Comparison of ENCODE assay signal across 8 mouse cellular contexts in the genomic region with DNA sequence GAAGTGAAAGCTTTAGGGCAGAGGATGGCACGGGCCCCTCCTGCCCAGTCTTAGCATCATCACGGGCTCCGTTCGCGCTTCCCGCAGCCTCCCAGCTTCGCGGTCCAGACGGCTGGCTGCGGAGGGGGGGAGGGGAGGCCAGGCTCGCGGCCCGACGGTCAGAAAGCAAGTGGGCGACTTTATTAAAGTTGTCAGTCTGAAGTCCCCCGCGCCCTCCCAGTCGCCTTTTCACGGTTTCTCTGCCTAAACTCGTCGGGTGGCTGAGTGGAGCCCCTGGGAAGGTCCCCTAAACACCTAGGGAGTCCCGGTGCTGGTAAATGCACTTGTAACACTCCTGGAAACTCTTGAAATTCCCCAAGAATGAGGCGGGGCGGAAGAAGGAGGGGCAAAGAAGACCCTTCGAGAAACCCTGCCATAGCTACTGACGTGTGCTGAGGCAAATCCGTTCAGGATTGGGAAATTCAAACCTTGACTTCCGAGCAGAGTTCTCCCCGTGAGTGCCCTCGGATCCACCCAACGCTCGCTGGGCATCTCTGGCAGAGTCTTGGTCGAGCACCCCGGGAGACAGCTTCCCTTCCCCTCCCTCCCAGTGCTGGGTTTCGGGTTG. TPM values are rescaled to one million over a fixed set of nuclear protein-coding genes. Genes with fewer than 3 reads are reported as not detected.
A peak's percentile ranks its signal among the peaks of the same experiment; 100 is the strongest.
DNase-seq lines count a peak whose midpoint lies in the region; ATAC-seq and TF ChIP-seq lines count a peak whose summit lies in the region.

No protein-coding gene starts in this region.

- TF ChIP-seq POLR2A in ES-Bruce4 (IDR thresholded peaks at IDR 0.05; ENCODE audit: insufficient read depth, low read length): no peak
- peak; percentile 24; the same call in 1 of the 2 replicates for TF ChIP-seq POLR2A in olfactory bulb, adult 2 months (IDR thresholded peaks at IDR 0.05; ENCODE audit: insufficient read depth, low read depth, low read length)

- peak overlapping the region; percentile 67 for H3K4me2 ChIP-seq in heart, embryonic 12.5 days
- peak overlapping the region; percentile 63 for H3K4me2 ChIP-seq in kidney, embryonic 14.5 days (replicated peaks; ENCODE audit: low read depth, low read length)
- H3K4me2 ChIP-seq in lung, embryonic 15.5 days: peak overlapping the region; percentile 72

- TF ChIP-seq EP300 in ES-Bruce4 (IDR thresholded peaks at IDR 0.05; ENCODE audit: insufficient read depth, low read depth, low read length): no peak

- H3K27me3 ChIP-seq in ES-Bruce4 (ENCODE audit: control insufficient read depth, insufficient read depth, low read length, poor library complexity, severe bottlenecking): no peaks in the 10 kb centered on the region
- no peaks in the 10 kb centered on the region for H3K27me3 ChIP-seq in embryonic facial prominence, embryonic 10.5 days (replicated peaks; ENCODE audit: low read depth, poor library complexity, severe bottlenecking)
- H3K27me3 ChIP-seq in heart, embryonic 12.5 days (replicated peaks): no peaks in the 10 kb centered on the region
- no peaks in the 10 kb centered on the region for H3K27me3 ChIP-seq in kidney, embryonic 14.5 days (ENCODE audit: control insufficient read depth, insufficient read depth, low read length)
- H3K27me3 ChIP-seq in lung, embryonic 15.5 days: no peaks in the 10 kb centered on the region

- H3K36me3 ChIP-seq in ES-Bruce4 (ENCODE audit: control insufficient read depth, insufficient read depth, low read length, poor library complexity, severe bottlenecking): peaks cover 15% of the 10 kb centered on the region
- peaks cover 25% of the 10 kb centered on the region for H3K36me3 ChIP-seq in embryonic facial prominence, embryonic 10.5 days (replicated peaks)
- H3K36me3 ChIP-seq in heart, embryonic 12.5 days: peaks cover 11% of the 10 kb centered on the region; the same call in 1 of the 2 replicates
- no peaks in the 10 kb centered on the region; the same call in 1 of the 2 replicates for H3K36me3 ChIP-seq in kidney, embryonic 14.5 days (ENCODE audit: control insufficient read depth, insufficient read depth, low read length)
- no peaks in the 10 kb centered on the region for H3K36me3 ChIP-seq in lung, embryonic 15.5 days

- DNase-seq in CD4-positive, CD25-positive, alpha-beta regulatory T cell, adult 2 months (ENCODE audit: low read depth, low spot score): peak; percentile 6
- DNase-seq in embryonic facial prominence, embryonic 10.5 days (ENCODE audit: low spot score): peak; percentile 84

- no peak for ATAC-seq in CD4-positive, CD25-positive, alpha-beta regulatory T cell, adult 4 months
- peak; percentile 55 for ATAC-seq in heart, embryonic 12.5 days (ENCODE audit: insufficient number of reproducible peaks, low FRiP score)
- ATAC-seq in kidney, embryonic 14.5 days (ENCODE audit: low FRiP score, low TSS enrichment): peak; percentile 76
- ATAC-seq in lung, embryonic 15.5 days (ENCODE audit: borderline replicate concordance, extremely low read depth, low FRiP score, low TSS enrichment): peak; percentile 72

- H3K9me3 ChIP-seq in ES-Bruce4 (replicated peaks; ENCODE audit: control insufficient read depth, insufficient read depth, low read length, poor library complexity, severe bottlenecking): no peaks in the 10 kb centered on the region
- no peaks in the 10 kb centered on the region for H3K9me3 ChIP-seq in embryonic facial prominence, embryonic 10.5 days
- H3K9me3 ChIP-seq in heart, embryonic 12.5 days (replicated peaks): no peaks in the 10 kb centered on the region
- no peaks in the 10 kb centered on the region for H3K9me3 ChIP-seq in kidney, embryonic 14.5 days (ENCODE audit: control insufficient read depth, low read length)
- no peaks in the 10 kb centered on the region for H3K9me3 ChIP-seq in lung, embryonic 15.5 days

- H3K9ac ChIP-seq in ES-Bruce4 (ENCODE audit: low read depth, poor library complexity, severe bottlenecking): peak overlapping the region; percentile 97
- H3K9ac ChIP-seq in heart, embryonic 12.5 days: peak overlapping the region; percentile 96
- peak overlapping the region; percentile 83 for H3K9ac ChIP-seq in kidney, embryonic 14.5 days (ENCODE audit: low read depth, low read length)
- peak overlapping the region; percentile 69 for H3K9ac ChIP-seq in lung, embryonic 15.5 days

- TF ChIP-seq CTCF in ES-Bruce4 (IDR thresholded peaks at IDR 0.05; ENCODE audit: low read depth, low read length): no peak
- no peak for TF ChIP-seq CTCF in olfactory bulb, adult 2 months (IDR thresholded peaks at IDR 0.05; ENCODE audit: insufficient read depth, low read depth, low read length)

- H3K4me1 ChIP-seq in ES-Bruce4 (ENCODE audit: control insufficient read depth, insufficient read depth, low read length): peaks cover 3% of the 10 kb centered on the region
- H3K4me1 ChIP-seq in embryonic facial prominence, embryonic 10.5 days: peaks cover 34% of the 10 kb centered on the region
- H3K4me1 ChIP-seq in heart, embryonic 12.5 days (replicated peaks): peaks cover 17% of the 10 kb centered on the region
- H3K4me1 ChIP-seq in kidney, embryonic 14.5 days (ENCODE audit: control insufficient read depth, insufficient read depth, low read length): peaks cover 10% of the 10 kb centered on the region; the same call in 1 of the 2 replicates
- peaks cover 22% of the 10 kb centered on the region for H3K4me1 ChIP-seq in lung, embryonic 15.5 days
- H3K4me1 ChIP-seq in olfactory bulb, adult 2 months (ENCODE audit: control insufficient read depth, insufficient read depth, low read length): peaks cover 6% of the 10 kb centered on the region

- WGBS in embryonic facial prominence, embryonic 10.5 days: under 1% methylated on average over 35 of the region's 35 CpGs
- under 1% methylated on average over 33 of the region's 35 CpGs for WGBS in heart, embryonic 12.5 days
- WGBS in kidney, embryonic 14.5 days: under 1% methylated on average over 35 of the region's 35 CpGs
- WGBS in lung, embryonic 15.5 days: under 1% methylated on average over 35 of the region's 35 CpGs
- under 1% methylated on average over 35 of the region's 35 CpGs for whole genome bisulfite sequencing in olfactory bulb, adult 2 months

- peak overlapping the region; percentile 91 for H3K27ac ChIP-seq in ES-Bruce4 (ENCODE audit: insufficient read depth, low read length)
- H3K27ac ChIP-seq in embryonic facial prominence, embryonic 10.5 days (replicated peaks): peak overlapping the region; percentile 98
- H3K27ac ChIP-seq in heart, embryonic 12.5 days (ENCODE audit: poor library complexity, severe bottlenecking): peak overlapping the region; percentile 91
- H3K27ac ChIP-seq in kidney, embryonic 14.5 days (ENCODE audit: low read depth, low read length): peak overlapping the region; percentile 87
- H3K27ac ChIP-seq in lung, embryonic 15.5 days: peak overlapping the region; percentile 83
- H3K27ac ChIP-seq in olfactory bulb, adult 2 months (ENCODE audit: insufficient read depth, low read depth, low read length): peak overlapping the region; percentile 42; the same call in 1 of the 2 replicates

- H3K4me3 ChIP-seq in ES-Bruce4 (ENCODE audit: low read depth, low read length): peak overlapping the region; percentile 98
- H3K4me3 ChIP-seq in embryonic facial prominence, embryonic 10.5 days: peak overlapping the region; percentile 82
- H3K4me3 ChIP-seq in heart, embryonic 12.5 days: peak overlapping the region; percentile 79
- peak overlapping the region; percentile 76 for H3K4me3 ChIP-seq in kidney, embryonic 14.5 days (ENCODE audit: low read length)
- H3K4me3 ChIP-seq in lung, embryonic 15.5 days: peak overlapping the region; percentile 52
- peak overlapping the region; percentile 45 for H3K4me3 ChIP-seq in olfactory bulb, adult 2 months (ENCODE audit: insufficient read depth, low read depth, low read length)

RNA-seq across cellular contexts. Expression of gene Gja1, which starts 1.6 kb away (rescaled TPM):
- under 1 TPM in 1 of 2 experiments, not detected in 1; 0.27 TPM for polyA plus RNA-seq in CD4-positive, CD25-positive, alpha-beta regulatory T cell, adult 4 months (2017; shearing (Covaris generic))
- 300 and 311 TPM in 2 replicates for polyA plus RNA-seq in ES-Bruce4 (2011; ENCODE audit: insufficient read depth, insufficient read length, low read depth, missing spikeins)
- polyA plus RNA-seq in embryonic facial prominence, embryonic 10.5 days (2016; fragmentation: Nextera tagmentation; extraction: Ambion mirVana): 253 and 259 TPM in 2 replicates
- 334 and 349 TPM in 2 replicates for polyA plus RNA-seq in heart, embryonic 12.5 days (2016; fragmentation: Nextera tagmentation; extraction: Ambion mirVana)
- polyA plus RNA-seq in kidney, embryonic 14.5 days (2014; fragmentation: Nextera tagmentation; extraction: Ambion mirVana): 120 and 183 TPM in 2 replicates
- polyA plus RNA-seq in lung, embryonic 15.5 days (2015; fragmentation: Nextera tagmentation; extraction: Ambion mirVana): 88.7 and 93.8 TPM in 2 replicates
- polyA plus RNA-seq in olfactory bulb, adult 2 months (2012; ENCODE audit: insufficient read depth, insufficient read length, low replicate concordance, missing spikeins): not detected in 2 replicates

Comparison
In these comparisons a context has a peak if more than half of its experiments do, and no peak if none do; other contexts are left out.
1. H3K27ac ChIP-seq: peak in every context shown above with its lines; median percentile 98 in embryonic facial prominence, embryonic 10.5 days; 91 in ES-Bruce4; 91 in heart, embryonic 12.5 days; 87 in kidney, embryonic 14.5 days; 83 in lung, embryonic 15.5 days; 42 in olfactory bulb, adult 2 months.
2. H3K4me3 ChIP-seq: peak in every context shown above with its lines; median percentile 98 in ES-Bruce4; 82 in embryonic facial prominence, embryonic 10.5 days; 79 in heart, embryonic 12.5 days; 76 in kidney, embryonic 14.5 days; 52 in lung, embryonic 15.5 days; 45 in olfactory bulb, adult 2 months.
3. RNA of gene Gja1, which starts 1.6 kb away (polyA plus RNA-seq): 334 to 349 TPM in heart, embryonic 12.5 days, 300 to 311 TPM in ES-Bruce4, 253 to 259 TPM in embryonic facial prominence, embryonic 10.5 days, 120 to 183 TPM in kidney, embryonic 14.5 days, 88.7 to 93.8 TPM in lung, embryonic 15.5 days and not detected in olfactory bulb, adult 2 months; 0.27 TPM in CD4-positive, CD25-positive, alpha-beta regulatory T cell, adult 4 months; every median in the first group is over 10 times any median in the second.
4. Peak in every context shown above with its lines, with median percentiles within 50 percentile points of each other: H3K9ac ChIP-seq and H3K4me2 ChIP-seq.